Mouse (Mus musculus): ENCODE results near the gene Rhov. TPM values are rescaled to one million over a fixed set of nuclear protein-coding genes. Genes with fewer than 3 reads are reported as not detected.

Gene Rhov
- polyA plus RNA-seq, 1 experiment from 2014 or later = 1.3 TPM

DNA sequence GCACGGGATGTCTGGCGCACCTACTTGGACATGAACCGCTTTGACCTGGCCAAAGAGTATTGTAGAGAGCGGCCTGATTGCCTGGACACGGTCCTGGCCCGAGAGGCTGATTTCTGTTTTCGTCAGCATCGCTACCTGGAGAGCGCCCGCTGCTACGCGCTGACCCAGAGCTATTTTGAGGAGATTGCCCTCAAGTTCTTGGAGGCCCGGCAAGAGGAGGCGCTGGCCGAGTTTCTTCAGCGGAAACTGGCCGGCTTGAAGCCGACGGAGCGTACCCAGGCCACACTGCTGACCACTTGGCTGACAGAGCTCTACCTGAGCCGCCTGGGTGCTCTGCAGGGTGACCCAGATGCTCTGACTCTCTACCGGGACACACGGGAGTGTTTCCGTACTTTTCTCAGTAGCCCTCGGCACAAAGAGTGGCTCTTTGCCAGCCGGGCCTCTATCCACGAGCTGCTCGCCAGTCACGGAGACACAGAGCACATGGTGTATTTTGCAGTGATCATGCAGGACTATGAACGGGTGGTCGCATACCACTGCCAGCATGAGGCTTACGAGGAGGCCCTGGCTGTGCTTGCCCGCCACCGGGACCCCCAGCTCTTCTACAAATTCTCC, 22.8 kb upstream of the Rhov start:
- H3K36me3 ChIP-seq (ENCODE audit: control insufficient read depth, insufficient read depth, low read length) = peaks cover 12% of the 10 kb centered on the region
- H3K27me3 ChIP-seq (ENCODE audit: control insufficient read depth, insufficient read depth, low read length) = no peaks in the 10 kb centered on the region
- peaks cover 8% of the 10 kb centered on the region; the same call in 1 of the 2 replicates for H3K4me1 ChIP-seq (ENCODE audit: control insufficient read depth, insufficient read depth, low read length)
- H3K9me3 ChIP-seq (ENCODE audit: control insufficient read depth, low read length) = no peaks in the 10 kb centered on the region
- no peak overlapping the region for H3K4me2 ChIP-seq
- DNase-seq (ENCODE audit: low spot score, missing footprints) (no peak), ATAC-seq (ENCODE audit: low FRiP score) (no peak)
- no peak overlapping the region for H3K27ac ChIP-seq (ENCODE audit: low read depth, low read length)
- no peak overlapping the region for H3K4me3 ChIP-seq (ENCODE audit: low read depth, low read length)
- no peak overlapping the region for H3K9ac ChIP-seq (ENCODE audit: low read length)
- 93% methylated on average over 34 of the region's 34 CpGs for WGBS

DNA sequence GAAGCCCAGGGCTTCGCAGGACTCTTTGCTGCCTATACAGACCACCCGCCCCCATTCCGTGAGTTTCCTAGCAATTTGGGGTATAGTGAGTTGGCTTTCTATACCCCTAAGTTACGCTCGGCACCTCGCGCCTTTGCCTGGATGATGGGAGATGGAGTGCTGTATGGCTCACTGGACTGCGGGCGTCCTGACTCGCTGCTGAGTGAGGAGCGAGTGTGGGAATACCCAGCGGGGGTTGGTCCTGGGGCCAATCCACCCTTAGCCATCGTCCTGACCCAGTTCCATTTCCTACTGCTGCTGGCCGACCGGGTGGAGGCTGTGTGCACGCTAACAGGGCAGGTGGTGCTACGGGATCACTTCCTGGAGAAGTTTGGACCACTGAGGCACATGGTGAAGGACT, 22.2 kb upstream of the Rhov start:
- Histone ChIP-seq H3K9ac (ENCODE audit: low read length) (no peak overlapping the region), H3K27ac (ENCODE audit: low read depth, low read length) (no peak overlapping the region), H3K4me1 (ENCODE audit: control insufficient read depth, insufficient read depth, low read length) (peaks cover 8% of the 10 kb centered on the region; the same call in 1 of the 2 replicates), H3K4me2 (no peak overlapping the region), H3K9me3 (ENCODE audit: control insufficient read depth, low read length) (no peaks in the 10 kb centered on the region), H3K27me3 (ENCODE audit: control insufficient read depth, insufficient read depth, low read length) (no peaks in the 10 kb centered on the region), H3K36me3 (ENCODE audit: control insufficient read depth, insufficient read depth, low read length) (peaks cover 12% of the 10 kb centered on the region), H3K4me3 (ENCODE audit: low read depth, low read length) (no peak overlapping the region)
- ATAC-seq (ENCODE audit: low FRiP score) = no peak
- DNase-seq (ENCODE audit: low spot score, missing footprints) = no peak
- 95% methylated on average over 17 of the region's 17 CpGs for WGBS

DNA sequence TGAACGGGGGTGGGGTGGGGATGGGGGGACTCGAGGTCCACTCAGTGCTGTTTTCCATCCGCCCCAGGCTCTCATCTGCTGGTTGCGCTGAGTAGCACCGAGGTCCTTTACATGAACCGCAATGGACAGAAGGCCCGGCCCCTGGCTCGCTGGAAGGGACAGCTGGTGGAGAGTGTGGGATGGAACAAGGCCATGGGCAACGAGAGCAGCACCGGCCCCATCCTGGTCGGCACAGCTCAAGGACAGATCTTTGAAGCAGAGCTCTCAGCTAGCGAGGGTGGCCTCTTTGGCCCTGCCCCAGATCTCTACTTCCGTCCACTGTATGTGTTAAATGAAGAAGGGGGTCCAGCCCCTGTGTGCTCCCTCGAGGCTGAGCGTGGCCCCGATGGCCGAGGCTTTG, 21.8 kb upstream of the Rhov start:
- ATAC-seq (ENCODE audit: low FRiP score) (no peak), DNase-seq (ENCODE audit: low spot score, missing footprints) (no peak)
- Histone ChIP-seq H3K9ac (ENCODE audit: low read length) (no peak overlapping the region), H3K4me3 (ENCODE audit: low read depth, low read length) (no peak overlapping the region), H3K27ac (ENCODE audit: low read depth, low read length) (no peak overlapping the region), H3K27me3 (ENCODE audit: control insufficient read depth, insufficient read depth, low read length) (no peaks in the 10 kb centered on the region), H3K36me3 (ENCODE audit: control insufficient read depth, insufficient read depth, low read length) (peaks cover 12% of the 10 kb centered on the region), H3K4me1 (ENCODE audit: control insufficient read depth, insufficient read depth, low read length) (peaks cover 8% of the 10 kb centered on the region; the same call in 1 of the 2 replicates), H3K9me3 (ENCODE audit: control insufficient read depth, low read length) (no peaks in the 10 kb centered on the region), H3K4me2 (no peak overlapping the region)
- 94% methylated on average over 17 of the region's 17 CpGs for WGBS

DNA sequence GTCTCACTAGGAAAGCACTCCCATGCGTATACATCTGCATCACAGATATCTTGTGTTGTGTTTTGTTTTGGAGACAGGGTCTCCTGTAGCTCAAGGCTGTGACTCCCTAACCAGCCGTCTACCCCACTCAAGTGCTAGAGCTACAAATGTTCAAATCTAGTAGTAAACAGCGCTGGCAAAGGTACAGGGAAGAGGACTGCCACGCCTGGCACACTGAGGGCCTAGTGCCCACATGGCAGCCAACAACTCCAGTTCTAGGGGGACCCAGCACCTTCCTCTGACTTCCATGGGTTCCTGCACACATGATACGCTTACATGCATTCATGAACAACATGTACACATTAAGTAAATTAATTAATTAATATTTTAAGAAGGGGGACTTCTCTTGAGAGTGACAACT, 21.2 kb upstream of the Rhov start:
- Histone ChIP-seq H3K4me1 (ENCODE audit: control insufficient read depth, insufficient read depth, low read length) (peaks cover 8% of the 10 kb centered on the region; the same call in 1 of the 2 replicates), H3K9ac (ENCODE audit: low read length) (no peak overlapping the region), H3K4me2 (no peak overlapping the region), H3K4me3 (ENCODE audit: low read depth, low read length) (no peak overlapping the region), H3K27ac (ENCODE audit: low read depth, low read length) (no peak overlapping the region), H3K27me3 (ENCODE audit: control insufficient read depth, insufficient read depth, low read length) (no peaks in the 10 kb centered on the region), H3K9me3 (ENCODE audit: control insufficient read depth, low read length) (no peaks in the 10 kb centered on the region), H3K36me3 (ENCODE audit: control insufficient read depth, insufficient read depth, low read length) (peaks cover 8% of the 10 kb centered on the region)
- ATAC-seq (ENCODE audit: low FRiP score) (no peak), DNase-seq (ENCODE audit: low spot score, missing footprints) (no peak)
- 94% methylated on average over 5 of the region's 5 CpGs for WGBS

DNA sequence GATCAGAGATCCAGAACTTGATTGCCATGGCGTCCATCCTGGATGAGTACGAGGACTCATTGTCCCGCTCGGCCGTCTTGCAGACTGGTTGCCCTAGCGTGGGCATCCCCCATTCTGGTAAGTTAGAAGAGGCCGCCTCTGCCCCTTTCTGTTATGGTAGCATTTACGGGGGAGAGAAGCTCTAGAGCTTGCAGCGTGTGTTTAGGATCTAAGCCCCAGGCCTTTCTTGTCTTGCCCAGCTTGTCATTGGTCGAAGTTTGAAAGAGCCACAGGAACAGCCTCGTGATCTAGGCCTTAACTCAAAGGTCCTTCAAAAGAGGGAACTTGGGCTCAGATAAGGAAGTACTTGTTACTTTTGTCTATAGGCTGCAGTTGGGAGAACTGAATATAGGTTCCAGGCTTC, 17.9 kb upstream of the Rhov start:
- Histone ChIP-seq H3K9ac (ENCODE audit: low read length) (peak overlapping the region; percentile 78), H3K9me3 (ENCODE audit: control insufficient read depth, low read length) (no peaks in the 10 kb centered on the region), H3K27me3 (ENCODE audit: control insufficient read depth, insufficient read depth, low read length) (no peaks in the 10 kb centered on the region), H3K27ac (ENCODE audit: low read depth, low read length) (no peak overlapping the region), H3K4me3 (ENCODE audit: low read depth, low read length) (peak overlapping the region; percentile 74), H3K4me2 (peak overlapping the region; percentile 58), H3K4me1 (ENCODE audit: control insufficient read depth, insufficient read depth, low read length) (peaks cover 8% of the 10 kb centered on the region; the same call in 1 of the 2 replicates), H3K36me3 (ENCODE audit: control insufficient read depth, insufficient read depth, low read length) (peaks cover 4% of the 10 kb centered on the region; the same call in 1 of the 2 replicates)
- no peak for DNase-seq (ENCODE audit: low spot score, missing footprints)
- peak; percentile 31 for ATAC-seq (ENCODE audit: low FRiP score)
- 4% methylated on average over 11 of the region's 11 CpGs for WGBS

DNA sequence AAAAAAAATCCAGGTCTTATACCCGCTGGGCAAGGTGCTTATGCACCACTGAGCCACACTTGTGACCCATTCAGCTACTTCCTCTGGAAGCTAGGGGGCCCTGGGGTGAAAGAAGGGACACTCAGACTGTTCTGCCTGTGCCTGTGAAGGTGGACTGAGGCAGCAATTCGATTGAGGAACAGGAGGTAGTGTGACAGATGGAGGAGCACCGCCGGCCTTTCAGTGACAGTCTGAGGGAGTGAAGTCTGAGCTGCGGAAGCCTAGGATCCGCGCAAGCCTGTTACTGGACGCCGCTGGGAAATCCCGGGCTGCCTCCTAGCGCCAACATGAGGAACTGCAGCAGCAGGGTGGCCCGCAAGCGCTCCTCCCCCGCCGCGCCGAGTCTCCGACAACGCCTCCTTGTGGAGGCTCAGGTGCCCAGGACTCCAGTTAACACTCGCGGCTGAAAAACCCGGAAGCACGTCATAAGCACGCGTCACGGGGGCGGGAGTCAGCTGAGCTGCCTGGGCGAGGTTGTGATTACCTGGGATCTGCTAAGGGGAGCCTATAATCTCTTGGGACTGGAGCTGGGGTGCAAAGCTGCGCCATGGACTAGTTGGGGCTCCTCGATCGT, 17.3 kb upstream of the Rhov start, which contains the start of gene Vps18:
Gene Vps18, plus strand, starts transcription at position 471 of the 613 bp plus-strand sequence.
- Histone ChIP-seq H3K36me3 (ENCODE audit: control insufficient read depth, insufficient read depth, low read length) (peaks cover 1% of the 10 kb centered on the region; the same call in 1 of the 2 replicates), H3K9me3 (ENCODE audit: control insufficient read depth, low read length) (no peaks in the 10 kb centered on the region), H3K27me3 (ENCODE audit: control insufficient read depth, insufficient read depth, low read length) (no peaks in the 10 kb centered on the region), H3K4me1 (ENCODE audit: control insufficient read depth, insufficient read depth, low read length) (peaks cover 8% of the 10 kb centered on the region; the same call in 1 of the 2 replicates), H3K27ac (ENCODE audit: low read depth, low read length) (no peak within 1 kb of the TSS; the same call in 1 of the 2 replicates), H3K9ac (ENCODE audit: low read length) (peak within 1 kb of the TSS; percentile 78), H3K4me2 (peak within 1 kb of the TSS; percentile 58), H3K4me3 (ENCODE audit: low read depth, low read length) (peak within 1 kb of the TSS; percentile 74)
- peak; percentile 94 for ATAC-seq (ENCODE audit: low FRiP score)
- WGBS = under 1% methylated on average over 31 of the region's 31 CpGs
- DNase-seq (ENCODE audit: low spot score, missing footprints) = peak; percentile 100

DNA sequence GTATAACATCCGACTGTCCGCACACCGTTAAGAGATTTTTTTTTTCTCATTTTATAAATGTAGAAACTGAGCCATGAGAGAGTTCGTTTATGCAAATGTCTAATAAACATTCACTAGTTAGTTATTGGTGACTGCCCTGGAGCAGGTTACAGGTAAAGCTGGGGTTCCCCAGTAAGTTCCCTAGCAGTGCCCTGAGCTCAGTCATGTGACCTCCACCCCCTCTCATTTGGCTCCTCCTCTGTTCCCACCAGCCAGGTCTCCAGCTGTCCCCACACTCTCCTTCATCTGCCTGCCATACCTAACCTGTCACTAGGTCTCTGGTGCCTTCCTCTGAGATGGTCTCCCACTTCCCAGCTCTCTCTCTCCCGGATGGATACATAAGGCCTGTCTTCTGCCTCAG, 16.3 kb upstream of the Rhov start:
- no peak for DNase-seq (ENCODE audit: low spot score, missing footprints)

DNA sequence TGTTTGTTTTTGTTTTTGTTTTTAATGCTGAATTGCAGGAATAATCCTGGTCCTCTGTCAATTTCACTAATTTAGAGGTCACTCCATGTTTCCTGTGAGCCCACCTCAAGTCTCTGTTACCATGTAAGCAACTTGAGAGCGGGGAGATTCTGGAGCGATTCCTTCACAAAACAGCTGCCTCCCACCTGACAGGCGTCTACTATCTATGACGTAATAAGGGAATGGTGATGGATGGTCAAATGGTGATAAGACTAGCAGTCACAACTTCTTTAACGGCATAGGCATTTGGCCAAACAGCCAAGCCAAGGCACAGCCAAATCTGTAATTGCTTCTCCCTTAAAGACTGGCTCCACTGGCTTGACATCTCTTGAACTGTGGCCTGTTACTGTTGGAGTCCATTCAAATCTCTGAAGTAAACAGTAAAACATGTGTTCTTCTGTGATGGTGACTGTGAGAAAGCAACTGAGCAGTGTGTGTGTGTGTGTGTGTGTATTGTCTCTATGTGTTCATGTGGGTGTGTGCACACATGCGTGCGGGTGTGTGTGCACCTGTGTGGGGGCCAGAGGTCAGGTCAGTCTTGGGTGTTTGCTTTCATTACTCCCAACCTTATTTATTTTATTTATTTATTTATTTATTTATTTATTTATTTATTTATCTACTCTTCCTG, 11.0 kb upstream of the Rhov start:
- no peaks in the 10 kb centered on the region for H3K27me3 ChIP-seq (ENCODE audit: control insufficient read depth, insufficient read depth, low read length)
- H3K27ac ChIP-seq (ENCODE audit: low read depth, low read length) = no peak overlapping the region
- 90% methylated on average over 7 of the region's 7 CpGs for WGBS
- H3K9me3 ChIP-seq (ENCODE audit: control insufficient read depth, low read length) = no peaks in the 10 kb centered on the region
- no peak overlapping the region for H3K4me2 ChIP-seq
- no peaks in the 10 kb centered on the region for H3K4me1 ChIP-seq (ENCODE audit: control insufficient read depth, insufficient read depth, low read length)
- H3K36me3 ChIP-seq (ENCODE audit: control insufficient read depth, insufficient read depth, low read length) = no peaks in the 10 kb centered on the region
- DNase-seq (ENCODE audit: low spot score, missing footprints) (no peak), ATAC-seq (ENCODE audit: low FRiP score) (no peak)
- no peak overlapping the region for H3K9ac ChIP-seq (ENCODE audit: low read length)
- H3K4me3 ChIP-seq (ENCODE audit: low read depth, low read length) = no peak overlapping the region

More for the DNA sequence above, 16.3 kb upstream of the Rhov start:
- Histone ChIP-seq H3K27ac (ENCODE audit: low read depth, low read length) (no peak overlapping the region), H3K4me1 (ENCODE audit: control insufficient read depth, insufficient read depth, low read length) (peaks cover 8% of the 10 kb centered on the region; the same call in 1 of the 2 replicates), H3K9ac (ENCODE audit: low read length) (no peak overlapping the region), H3K4me3 (ENCODE audit: low read depth, low read length) (no peak overlapping the region), H3K4me2 (no peak overlapping the region), H3K27me3 (ENCODE audit: control insufficient read depth, insufficient read depth, low read length) (no peaks in the 10 kb centered on the region), H3K9me3 (ENCODE audit: control insufficient read depth, low read length) (no peaks in the 10 kb centered on the region), H3K36me3 (ENCODE audit: control insufficient read depth, insufficient read depth, low read length) (no peaks in the 10 kb centered on the region; the same call in 1 of the 2 replicates)
- no peak for ATAC-seq (ENCODE audit: low FRiP score)
- 95% methylated on average over 5 of the region's 5 CpGs for WGBS

DNA sequence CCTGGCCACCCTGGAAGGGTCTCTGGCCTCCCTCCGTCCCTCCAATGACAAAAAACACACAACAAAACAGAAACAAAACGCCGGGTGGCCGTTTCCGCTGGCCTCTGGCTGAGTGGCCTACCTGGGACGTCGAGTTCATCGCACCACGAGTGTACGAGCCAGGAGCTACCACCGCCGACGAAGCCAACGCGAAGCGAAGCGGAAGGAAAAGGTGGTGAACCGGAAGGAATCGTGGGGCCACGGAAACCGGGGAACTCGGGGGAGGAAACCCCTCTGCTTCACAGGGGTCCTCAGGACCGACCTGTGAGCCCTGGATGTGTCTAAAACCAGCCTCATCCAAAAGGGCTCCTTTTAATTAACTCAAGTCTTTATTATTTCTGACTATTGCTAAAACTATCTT, 6.7 kb upstream of the Rhov start:
- no peak overlapping the region for H3K4me2 ChIP-seq
- DNase-seq (ENCODE audit: low spot score, missing footprints) = peak; percentile 35
- ATAC-seq (ENCODE audit: low FRiP score) = no peak
- H3K36me3 ChIP-seq (ENCODE audit: control insufficient read depth, insufficient read depth, low read length) = no peaks in the 10 kb centered on the region
- no peaks in the 10 kb centered on the region for H3K4me1 ChIP-seq (ENCODE audit: control insufficient read depth, insufficient read depth, low read length)
- H3K27me3 ChIP-seq (ENCODE audit: control insufficient read depth, insufficient read depth, low read length) = no peaks in the 10 kb centered on the region
- H3K9ac ChIP-seq (ENCODE audit: low read length) = no peak overlapping the region
- H3K27ac ChIP-seq (ENCODE audit: low read depth, low read length) = no peak overlapping the region
- no peak overlapping the region for H3K4me3 ChIP-seq (ENCODE audit: low read depth, low read length)
- H3K9me3 ChIP-seq (ENCODE audit: control insufficient read depth, low read length) = no peaks in the 10 kb centered on the region
- WGBS = 89% methylated on average over 23 of the region's 23 CpGs

Measured in midbrain, embryonic 11.5 days (tissue).